Mouse (Mus musculus) thymus, adult 18-20 months (tissue): ENCODE data around the gene Prmt3.

Experiments
- DNase-seq, 2 experiments: peaks; one replicate each; pipeline ENCODE4 v3.0.0; 2022; ENCODE audit warnings: mixed read lengths in 2 of 2

The Prmt3 gene

DNA sequence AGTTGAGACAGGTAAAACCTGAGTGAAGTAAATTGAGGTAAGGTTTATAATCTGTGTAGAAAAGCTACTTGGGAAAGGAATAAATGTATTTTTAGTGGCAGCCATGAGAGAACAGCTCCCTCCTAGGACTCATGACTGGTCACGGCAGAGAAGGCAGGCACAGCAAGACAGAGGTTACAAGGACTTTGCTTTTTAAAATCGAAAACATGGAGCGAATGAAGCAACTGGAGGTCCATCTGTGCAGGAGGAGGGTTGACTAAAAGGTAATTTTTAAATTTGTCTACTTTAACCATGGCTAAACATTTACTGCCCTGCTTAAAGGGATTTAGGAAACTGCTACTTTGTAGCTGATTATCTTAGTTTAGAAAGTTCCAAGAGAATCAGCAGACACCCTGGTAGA lies 81.7 kb downstream of the Prmt3 start:
- no peak for DNase-seq

DNA sequence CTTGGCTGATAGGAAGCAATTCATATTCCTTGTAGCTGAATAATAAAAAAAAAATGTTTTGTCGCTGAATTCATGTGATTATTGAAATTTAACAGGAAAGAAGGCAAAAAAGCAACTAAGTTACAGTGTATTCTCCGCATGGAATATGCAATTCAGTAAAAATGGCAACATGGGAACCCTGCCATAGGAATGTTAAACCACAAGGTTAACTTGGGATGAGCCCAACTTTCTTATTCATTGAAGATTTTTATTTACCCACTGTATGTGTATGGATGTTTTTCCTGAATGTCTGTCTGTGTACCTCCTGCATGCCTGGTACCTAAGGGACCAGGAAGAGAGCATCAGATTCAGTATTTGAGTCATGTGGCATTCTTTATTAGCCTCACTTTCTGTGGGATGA lies 83.0 kb downstream of the Prmt3 start:
- DNase-seq = no peak

DNA sequence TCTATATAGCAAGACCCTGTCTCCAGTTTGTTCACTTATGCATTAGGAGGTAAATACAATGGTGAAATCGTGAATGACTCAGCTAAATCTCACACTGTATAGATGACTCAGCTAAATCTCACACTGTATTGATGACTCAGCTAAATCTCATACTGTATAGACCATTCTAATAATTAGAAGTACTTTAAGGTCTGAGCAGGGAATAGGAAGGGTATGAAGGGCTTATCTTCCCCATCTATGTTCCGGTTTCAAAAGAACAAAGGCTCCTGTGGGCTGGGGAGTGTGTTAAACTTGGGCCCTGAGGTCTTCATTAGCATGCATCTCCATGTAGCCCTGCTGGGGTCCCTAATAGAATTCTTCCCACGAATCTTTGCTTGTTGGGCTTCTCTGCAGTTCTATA lies 85.6 kb downstream of the Prmt3 start:
- no peak for DNase-seq

DNA sequence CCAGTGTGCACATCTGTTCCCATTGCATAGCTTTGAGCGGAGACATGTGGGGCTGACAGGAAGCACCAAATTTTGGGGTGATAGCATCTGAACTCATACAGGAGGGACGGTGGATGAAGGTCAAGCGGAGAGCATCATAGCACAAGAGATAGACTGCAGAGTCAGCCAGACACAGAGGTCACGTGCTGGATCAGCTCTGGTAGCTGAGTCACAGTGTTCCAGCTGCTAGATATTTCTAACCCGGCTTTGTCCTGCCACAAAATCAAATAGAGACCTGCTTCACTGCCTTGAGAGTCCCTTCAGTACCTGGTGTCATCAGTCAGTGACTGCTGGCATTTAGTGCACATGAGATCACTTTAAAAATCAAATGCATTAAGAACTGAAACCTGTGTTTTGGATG lies 91.5 kb downstream of the Prmt3 start:
- no peak for DNase-seq

DNA sequence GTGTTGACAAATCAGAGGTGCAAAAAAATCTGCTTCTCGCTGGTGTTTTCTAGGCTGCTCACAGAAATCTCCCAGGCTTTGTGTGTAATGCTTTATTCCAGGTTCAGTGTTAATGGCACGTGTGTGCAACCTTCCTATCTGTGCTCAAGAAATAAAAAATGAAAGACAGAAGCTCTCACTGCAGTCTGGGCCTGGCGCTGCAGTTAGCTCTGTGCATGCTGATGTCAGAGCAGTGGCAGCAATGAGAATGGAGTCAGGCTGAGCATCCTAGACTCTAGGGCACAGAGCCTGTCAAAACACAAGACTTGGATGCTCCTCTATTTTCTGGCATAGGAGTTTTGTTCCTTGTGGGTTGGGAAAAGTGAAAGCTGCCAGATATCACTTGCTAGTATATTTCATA lies 92.1 kb downstream of the Prmt3 start:
- no peak for DNase-seq

DNA sequence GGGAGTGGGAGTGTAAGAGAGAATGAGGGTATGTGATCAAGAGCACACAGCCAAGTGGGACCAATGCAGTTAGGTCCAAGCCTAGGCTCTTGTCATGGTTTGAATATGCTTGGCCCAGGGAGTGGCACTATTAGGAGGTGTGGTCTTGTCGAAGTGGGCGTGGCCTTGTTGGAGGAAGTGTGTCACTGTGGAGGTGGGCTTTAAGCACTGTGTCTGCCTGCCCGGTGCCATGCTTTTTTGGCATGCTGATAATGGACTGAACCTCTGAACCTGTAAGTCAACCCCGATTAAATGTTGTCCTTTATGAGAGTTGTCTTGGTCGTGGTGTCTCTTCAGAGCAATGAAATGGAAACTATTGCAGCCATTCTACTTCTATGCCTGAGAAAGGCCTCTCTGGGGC lies 99.2 kb downstream of the Prmt3 start:
- DNase-seq = no peak

DNA sequence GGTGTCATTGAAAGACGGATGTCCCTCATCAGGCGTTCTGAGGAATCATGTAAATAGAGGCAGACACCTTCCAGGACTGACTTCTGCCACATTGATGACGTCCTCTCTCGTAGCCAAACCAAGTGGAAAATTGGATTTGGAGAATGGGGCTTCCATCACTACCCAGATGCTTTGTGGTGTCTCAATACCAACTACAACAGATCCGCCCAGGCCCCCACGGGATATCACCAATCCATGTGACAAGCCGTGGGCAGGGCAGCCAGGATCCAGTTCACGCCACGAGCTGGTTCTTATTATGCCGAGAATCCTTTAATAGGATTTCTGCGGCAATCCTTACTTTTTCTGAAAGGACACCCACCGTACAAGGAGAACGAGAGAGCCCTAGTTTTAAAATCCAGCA lies 100.9 kb downstream of the Prmt3 start:
- DNase-seq = no peak

DNA sequence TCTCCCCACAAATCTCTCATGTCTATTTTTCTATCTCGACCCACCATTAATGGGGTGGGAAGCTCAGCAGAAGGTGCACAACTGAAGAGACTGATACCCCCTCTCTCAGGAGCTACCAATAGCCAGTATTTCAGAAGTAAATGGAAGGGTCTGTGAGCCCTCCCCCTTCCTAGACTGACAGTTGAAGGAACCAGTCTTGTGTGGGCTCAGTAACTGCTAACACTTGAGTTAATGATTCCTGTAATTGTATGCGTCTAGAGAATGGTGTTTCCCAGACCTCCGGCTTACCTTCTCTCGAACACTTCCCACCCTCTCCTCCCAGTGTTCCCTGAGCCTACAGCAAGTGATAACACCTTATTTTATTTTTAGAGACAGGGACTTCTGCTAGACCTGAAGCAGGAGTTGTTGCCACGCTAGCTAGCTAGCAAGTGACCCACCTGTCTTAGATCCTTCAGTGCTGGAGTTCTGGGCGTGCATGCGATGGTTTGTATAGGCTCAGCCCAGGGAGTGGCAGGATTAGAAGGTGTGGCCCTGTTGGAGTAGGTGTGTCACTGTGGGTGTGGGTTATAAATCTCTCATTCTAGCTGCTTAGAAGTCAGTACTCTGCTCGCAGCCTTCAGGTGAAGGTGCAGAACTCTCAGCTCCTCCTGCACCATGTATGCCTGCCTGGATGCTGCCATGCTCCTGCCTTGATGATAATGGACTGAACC lies 102.0 kb downstream of the Prmt3 start:
- no peak for DNase-seq

DNA sequence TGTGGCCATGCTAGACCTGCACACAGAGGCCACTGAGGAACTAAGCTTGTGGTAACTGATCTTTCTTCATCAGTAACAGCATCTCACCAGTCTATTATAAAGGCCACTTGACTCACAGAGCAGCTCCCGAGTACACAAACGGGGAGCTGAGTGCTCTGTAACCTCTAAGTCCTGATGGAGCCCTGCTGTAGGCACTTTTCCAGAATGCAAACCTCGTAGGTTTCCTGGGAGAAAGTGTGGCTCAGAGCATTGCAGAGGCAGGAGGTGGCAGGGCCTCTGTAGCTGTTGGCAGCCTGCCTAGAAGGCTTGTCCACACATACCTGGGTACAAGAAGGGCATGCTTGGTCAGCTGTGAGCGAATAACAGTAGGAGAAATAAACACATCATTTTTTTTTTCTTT lies 104.1 kb downstream of the Prmt3 start:
- DNase-seq = no peak

DNA sequence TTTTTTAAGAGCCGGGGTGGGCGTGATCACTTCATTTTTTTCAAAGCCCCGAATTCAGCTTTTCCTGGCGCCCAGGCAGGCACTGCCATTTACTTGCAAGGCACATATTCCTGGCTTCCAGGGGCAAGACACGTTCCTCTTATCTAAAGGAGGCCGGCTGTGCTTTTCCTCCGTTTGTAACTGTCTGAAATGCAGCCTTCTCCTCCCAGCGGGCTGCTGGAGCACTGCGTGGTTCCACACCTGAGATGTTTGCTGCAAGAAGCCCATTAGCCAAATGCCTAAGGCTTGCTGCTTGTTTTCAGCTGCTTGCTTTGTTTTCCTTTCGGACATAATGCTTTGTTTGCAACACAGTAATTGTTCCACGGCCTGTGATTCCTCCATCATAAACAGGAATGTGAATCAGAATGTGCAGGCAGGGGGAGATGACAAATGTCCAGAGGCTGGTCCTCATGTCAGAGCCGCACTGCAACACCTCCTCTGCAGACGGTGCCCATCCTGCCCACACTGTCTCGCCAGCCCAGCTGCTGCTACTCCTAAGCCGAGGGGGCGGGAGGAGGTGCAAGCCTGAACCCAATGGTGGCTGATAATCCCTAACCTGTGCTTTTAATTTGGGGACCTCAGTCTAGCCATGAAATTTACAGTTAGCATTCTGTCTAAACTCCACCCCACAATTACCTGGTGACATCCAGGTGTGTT lies 104.7 kb downstream of the Prmt3 start:
- no peak for DNase-seq

DNA sequence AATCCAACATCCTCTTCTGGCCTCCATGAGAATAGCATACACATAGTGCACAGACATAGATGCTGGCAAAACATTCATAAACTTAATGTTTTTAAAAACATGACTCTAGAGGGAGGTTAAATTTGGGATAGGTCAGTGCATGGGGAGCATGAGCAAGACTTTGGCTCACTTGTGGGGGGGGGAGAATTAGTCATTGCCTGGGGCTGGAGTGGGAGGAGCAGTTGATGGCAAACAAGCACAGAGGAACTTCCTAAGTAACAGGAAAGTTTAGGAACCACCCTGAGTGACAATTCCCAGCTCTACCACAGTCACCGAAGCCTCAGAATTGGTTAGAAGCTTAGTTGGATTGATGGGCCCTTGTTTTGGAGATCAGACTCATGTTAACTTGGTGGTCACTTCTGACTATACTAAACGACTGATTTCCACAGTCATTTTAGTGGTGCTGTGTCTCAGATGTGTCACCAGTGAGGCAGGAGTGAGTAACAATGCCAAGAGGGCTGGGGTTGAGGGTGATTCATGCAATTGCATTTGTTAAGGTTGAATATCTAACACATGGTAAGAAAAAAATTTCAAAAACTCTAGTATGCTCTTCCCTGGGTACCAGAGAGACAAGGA lies 109.7 kb downstream of the Prmt3 start:
- DNase-seq = no peak

DNA sequence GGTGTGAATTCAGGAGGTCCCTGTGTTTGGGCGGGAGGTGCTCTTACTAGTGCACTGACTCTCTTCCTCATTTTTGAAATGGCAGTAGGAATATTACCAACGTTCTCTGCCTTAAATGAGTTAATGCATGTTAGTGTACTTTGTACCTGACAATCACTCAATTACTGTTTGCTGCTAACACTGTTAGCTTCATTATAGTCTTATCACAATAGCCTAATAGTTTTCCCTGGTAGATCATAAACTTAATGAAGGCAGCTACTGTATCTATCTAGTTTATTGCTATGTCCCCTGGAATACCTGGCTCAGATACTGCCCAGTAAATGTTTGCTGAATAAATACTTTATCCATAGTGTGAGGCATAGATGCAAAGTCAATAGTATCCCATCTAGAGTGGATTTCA lies 116.6 kb downstream of the Prmt3 start:
- DNase-seq = no peak

DNA sequence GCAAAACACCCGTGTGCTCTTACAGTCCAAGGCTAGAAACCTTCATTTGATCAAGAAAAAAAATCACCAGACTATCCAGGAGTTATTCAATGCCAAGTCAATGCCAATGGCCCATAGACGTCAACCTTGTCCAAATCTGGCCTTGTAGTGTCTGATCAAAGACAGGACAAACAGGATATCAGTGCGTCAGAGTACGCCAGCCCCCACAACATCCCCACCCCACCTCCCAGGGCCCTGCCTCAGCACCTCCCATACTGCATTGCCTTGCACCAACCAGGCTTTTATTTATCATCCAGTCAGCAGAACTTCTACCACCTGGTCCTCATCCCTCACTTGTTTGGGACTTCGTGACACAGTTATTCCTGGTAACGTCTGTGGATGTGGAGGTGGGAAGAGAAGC lies 117.2 kb downstream of the Prmt3 start:
- DNase-seq = no peak

DNA sequence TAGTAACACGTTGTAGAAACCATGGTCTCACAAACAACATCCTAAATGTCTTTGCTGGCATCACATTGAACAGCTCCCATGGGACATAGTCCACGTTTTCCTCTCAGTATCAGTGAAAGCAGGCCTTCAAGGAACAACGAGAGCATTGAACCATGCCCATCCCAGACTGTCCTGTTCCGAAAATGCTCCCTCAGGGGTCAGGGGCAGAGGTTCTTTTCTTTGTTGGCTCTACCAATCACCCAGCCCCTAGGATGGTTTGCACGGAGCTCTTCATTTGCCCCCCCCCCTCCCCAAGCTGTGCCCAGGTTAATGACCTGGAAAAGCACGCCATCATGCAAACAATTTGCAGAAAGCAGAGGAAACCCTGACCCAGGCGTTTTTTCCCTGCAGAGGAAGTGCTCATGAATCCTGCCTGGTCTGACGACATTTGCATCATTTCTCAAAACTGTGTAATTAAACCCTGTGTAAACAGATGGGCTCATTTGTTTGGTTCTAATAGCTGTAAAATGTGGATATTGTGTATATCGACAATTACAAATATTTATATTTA lies 123.9 kb downstream of the Prmt3 start:
- DNase-seq = no peak

DNA sequence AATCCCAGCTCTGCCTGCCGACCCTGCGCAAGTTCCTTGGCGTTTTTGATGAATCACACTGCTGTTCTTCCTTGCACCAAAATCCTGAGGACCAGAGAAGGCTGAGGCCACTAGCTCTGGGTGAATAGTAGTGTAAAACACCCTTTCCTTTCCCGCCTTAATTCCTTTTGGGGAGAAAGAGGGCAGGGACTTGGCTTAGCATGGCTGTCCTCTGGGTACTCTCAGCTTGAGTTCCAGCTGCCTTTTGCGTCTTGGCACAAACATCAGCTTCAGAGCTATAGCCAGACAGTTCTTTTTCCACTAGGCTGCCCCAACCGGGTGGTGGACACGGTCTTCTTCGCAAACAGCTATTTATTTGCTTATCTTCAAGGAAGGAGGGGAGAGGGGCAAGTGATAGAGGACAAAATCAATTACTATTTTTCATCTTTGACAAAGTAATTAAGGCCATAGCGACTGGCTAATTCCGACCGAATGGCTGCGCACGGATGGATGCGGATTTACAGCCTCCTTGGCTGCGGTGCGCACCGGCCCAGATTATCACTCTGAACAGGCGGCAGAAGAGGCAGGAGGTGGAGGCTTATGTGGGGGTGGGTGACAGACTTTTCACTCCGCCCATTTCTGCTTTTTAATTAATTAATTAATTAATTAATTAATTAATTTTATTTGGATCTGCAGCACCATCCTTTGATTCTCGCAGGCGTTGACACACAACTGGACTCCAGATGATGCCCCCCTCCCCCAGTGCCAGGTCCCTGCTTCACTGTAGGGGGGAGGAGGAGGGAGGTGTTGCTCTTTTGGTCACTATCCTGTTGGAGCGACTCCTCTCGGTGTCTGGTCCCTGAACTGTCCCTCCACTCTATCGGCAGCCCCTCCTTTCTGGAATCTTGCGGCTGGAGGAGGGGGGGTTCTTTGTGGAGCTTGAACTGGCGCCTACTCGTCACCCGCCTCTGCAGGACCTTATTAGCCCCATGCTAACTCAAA lies 129.3 kb downstream of the Prmt3 start:
- no peak for DNase-seq
